Mouse (Mus musculus) testis, adult 2 months (tissue): ENCODE data around the gene Pkp4. TPM values are rescaled to one million over a fixed set of nuclear protein-coding genes. Genes with fewer than 3 reads are reported as not detected.

Experiments used
- H3K27ac ChIP-seq: fragments of 200-500 bp; 2 replicates; pipeline ENCODE4 v1.5.1; 2012; ENCODE audit warnings: low read depth, low read length; ENCODE audit not compliant: control insufficient read depth, insufficient read depth
- H3K27me3 ChIP-seq: fragments of 200-500 bp; 2 replicates; pipeline ENCODE4 v1.6.1; 2012; ENCODE audit warnings: mild to moderate bottlenecking, low read length, moderate library complexity; ENCODE audit not compliant: control insufficient read depth, insufficient read depth
- H3K36me3 ChIP-seq: fragments of 200-500 bp; 2 replicates; pipeline ENCODE4 v1.6.1; 2012; ENCODE audit warnings: mild to moderate bottlenecking, low read length; ENCODE audit not compliant: control insufficient read depth, insufficient read depth
- H3K4me1 ChIP-seq: fragments of 200-500 bp; 2 replicates; pipeline ENCODE4 v1.6.1; 2012; ENCODE audit warnings: low read length; ENCODE audit not compliant: control insufficient read depth, insufficient read depth
- H3K4me3 ChIP-seq: fragments of 200-500 bp; 2 replicates; pipeline ENCODE4 v1.5.1; 2012; ENCODE audit warnings: low read depth, mild to moderate bottlenecking, low read length, moderate library complexity, mixed read lengths; ENCODE audit not compliant: control insufficient read depth
- CTCF ChIP-seq: fragments of 200-500 bp; IDR thresholded peaks from 2 replicates; pipeline ENCODE4 v1.5.1; 2012; ENCODE audit warnings: low read depth, mild to moderate bottlenecking, inconsistent platforms, low read length, moderate library complexity; ENCODE audit not compliant: control insufficient read depth, insufficient read depth, insufficient replicate concordance
- POLR2A ChIP-seq: fragments of 200-500 bp; IDR thresholded peaks from 2 replicates; pipeline ENCODE4 v1.6.1; 2012; ENCODE audit warnings: low read depth, mild to moderate bottlenecking, inconsistent platforms, low read length, moderate library complexity; ENCODE audit not compliant: control insufficient read depth
- polyA plus RNA-seq: library from polyadenylated mRNA; depleted of rRNA; stranded (reverse); fragments of >200 nt; gene quantifications from 2 replicates; pipeline ENCODE4 v1.2.3, GENCODE M21; 2012

The Pkp4 gene
- polyA plus RNA-seq, 1 experiment: 9.4 TPM

DNA sequence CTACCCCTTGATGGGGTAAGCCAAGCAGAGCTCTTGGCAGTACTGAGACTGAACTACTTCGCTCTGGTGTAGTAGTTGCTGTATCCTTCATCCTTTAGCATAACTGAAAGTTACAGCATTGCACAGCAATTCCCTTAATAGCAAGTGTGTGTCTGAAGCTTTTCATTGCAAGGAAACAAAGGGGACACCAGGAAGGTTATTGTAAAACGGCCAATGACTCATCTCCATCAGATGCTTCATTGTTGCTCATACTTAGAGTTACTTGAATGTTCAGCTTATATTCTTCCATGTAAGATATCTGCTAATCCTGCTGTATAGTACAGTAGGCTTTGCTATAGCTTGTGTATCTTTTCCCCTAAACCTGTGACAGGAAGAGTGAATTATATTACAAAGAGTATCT, 128.8 kb downstream of the Pkp4 start:
- no peaks in the 10 kb centered on the region for H3K27me3 ChIP-seq

DNA sequence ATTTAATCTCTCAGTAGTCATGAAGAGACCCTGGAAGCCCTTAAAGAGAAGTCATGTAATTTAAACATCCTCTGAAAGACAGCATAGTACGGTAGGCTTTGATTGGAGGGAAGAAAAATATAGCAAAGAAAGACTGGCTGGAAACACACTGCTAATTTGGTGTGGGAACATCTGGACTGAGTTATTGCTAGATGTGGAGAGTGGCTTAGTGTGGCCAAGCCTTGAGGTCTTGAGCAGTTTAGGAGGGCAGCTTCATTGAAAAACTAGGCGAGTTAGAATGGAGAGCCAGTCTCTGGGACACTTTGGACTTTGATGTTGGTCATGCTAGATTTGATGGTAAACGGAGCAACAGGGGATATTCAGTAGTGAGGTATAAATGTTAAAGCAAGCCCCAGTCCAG, 129.7 kb downstream of the Pkp4 start:
- TF ChIP-seq POLR2A (no peak), CTCF (no peak)
- H3K27me3 ChIP-seq: no peaks in the 10 kb centered on the region
- H3K4me3 ChIP-seq: no peak overlapping the region
- H3K27ac ChIP-seq: no peak overlapping the region
- H3K4me1 ChIP-seq: no peaks in the 10 kb centered on the region
- H3K36me3 ChIP-seq: no peaks in the 10 kb centered on the region

More for the DNA sequence above, 128.8 kb downstream of the Pkp4 start:
- TF ChIP-seq POLR2A (no peak), CTCF (no peak)
- Histone ChIP-seq H3K4me3 (no peak overlapping the region), H3K4me1 (no peaks in the 10 kb centered on the region), H3K27ac (no peak overlapping the region), H3K36me3 (no peaks in the 10 kb centered on the region)

DNA sequence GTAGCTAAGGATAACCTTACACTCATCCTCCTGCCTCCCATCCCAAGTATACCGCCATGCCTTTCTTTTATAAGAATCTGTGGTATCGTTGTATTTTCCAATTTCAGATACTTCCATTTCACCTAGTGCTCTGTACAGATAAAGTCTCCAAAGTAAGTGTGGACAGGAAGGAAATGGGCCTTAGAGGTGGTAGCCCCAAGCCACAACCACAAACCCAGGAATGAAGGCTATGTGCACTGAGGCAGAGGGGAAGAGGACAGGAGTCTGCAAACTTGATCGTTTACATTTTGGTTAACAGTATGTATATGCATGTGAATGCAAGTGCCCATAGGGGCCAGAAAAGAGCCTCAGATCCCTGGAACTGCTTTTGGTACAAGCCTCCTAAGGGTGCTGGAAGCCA, 139.2 kb downstream of the Pkp4 start:
- TF ChIP-seq CTCF (no peak), POLR2A (no peak)
- no peaks in the 10 kb centered on the region for H3K27me3 ChIP-seq
- no peak overlapping the region for H3K4me3 ChIP-seq
- peaks cover 3% of the 10 kb centered on the region for H3K4me1 ChIP-seq
- H3K36me3 ChIP-seq: no peaks in the 10 kb centered on the region
- H3K27ac ChIP-seq: no peak overlapping the region

DNA sequence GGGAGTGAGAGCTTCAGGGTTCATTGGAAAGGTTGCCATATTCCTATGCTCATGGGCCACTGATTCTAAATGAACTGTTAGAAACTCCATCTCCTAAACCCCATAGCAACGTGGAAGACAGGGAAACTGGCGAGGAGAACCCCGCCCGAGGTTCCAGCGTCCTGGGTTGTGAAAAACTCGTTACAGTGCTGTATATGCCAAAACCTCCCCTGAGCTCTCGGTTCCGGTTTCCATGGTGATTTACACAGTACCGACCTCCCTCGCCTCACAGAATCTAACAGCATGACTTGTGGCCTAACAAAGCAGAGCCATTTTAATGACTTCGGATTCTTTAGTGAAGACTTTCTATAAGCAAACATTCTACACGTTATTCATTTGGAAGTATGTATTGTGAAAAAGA, 141.0 kb downstream of the Pkp4 start:
- H3K27me3 ChIP-seq: no peaks in the 10 kb centered on the region
- TF ChIP-seq POLR2A (no peak), CTCF (no peak)
- peak overlapping the region; percentile 8; the same call in 1 of the 2 replicates for H3K27ac ChIP-seq
- H3K4me3 ChIP-seq: no peak overlapping the region
- peaks cover 3% of the 10 kb centered on the region for H3K4me1 ChIP-seq
- no peaks in the 10 kb centered on the region; the same call in 1 of the 2 replicates for H3K36me3 ChIP-seq

DNA sequence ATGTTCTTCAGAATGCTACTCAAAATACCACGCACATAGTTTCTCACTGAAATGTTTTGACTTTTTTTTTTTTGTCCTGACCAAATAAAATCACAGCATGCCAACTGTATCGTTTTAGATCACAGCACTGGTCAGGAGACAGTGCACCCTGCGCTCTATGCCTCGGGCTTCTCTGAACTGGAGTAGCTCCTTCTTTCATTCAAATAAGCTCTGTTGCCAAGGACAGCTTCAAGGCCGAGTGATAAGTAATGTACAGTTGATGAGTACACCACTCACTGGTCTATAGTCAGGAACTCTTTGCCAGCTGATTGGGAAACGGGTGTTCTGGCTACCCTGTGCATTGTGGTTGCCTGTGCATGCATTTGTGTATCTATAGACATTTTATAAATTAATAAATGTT, 141.8 kb downstream of the Pkp4 start:
- Histone ChIP-seq H3K27me3 (no peaks in the 10 kb centered on the region), H3K27ac (no peak overlapping the region), H3K36me3 (no peaks in the 10 kb centered on the region; the same call in 1 of the 2 replicates), H3K4me3 (no peak overlapping the region), H3K4me1 (peaks cover 3% of the 10 kb centered on the region)
- no peak for TF ChIP-seq POLR2A

DNA sequence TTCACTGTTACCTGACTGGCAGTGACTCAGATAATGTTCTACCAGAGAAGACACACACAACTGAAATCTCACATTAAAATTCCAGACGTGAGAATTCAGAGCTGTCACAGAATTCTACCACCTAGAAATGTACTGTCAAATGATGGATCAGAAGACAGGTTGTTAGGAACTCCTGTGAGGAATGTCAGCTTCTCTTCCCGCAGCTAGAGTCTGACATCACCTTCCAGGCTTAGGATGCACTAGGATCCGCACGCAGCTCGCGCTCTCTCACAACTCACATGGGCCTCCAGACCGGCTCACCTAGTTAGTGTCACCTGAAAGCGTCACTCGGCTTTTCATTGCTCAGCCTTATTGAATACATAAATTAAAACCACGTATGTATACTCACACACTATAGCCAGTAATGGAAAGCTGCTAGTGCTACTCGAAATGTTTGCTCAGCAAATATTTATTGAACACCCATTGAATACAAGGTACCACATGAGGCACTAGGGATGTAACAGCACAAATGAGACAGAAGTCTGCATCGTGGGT, 142.9 kb downstream of the Pkp4 start:
- no peaks in the 10 kb centered on the region for H3K27me3 ChIP-seq
- no peaks in the 10 kb centered on the region; the same call in 1 of the 2 replicates for H3K36me3 ChIP-seq
- TF ChIP-seq CTCF (no peak), POLR2A (no peak)
- H3K4me3 ChIP-seq: no peak overlapping the region
- H3K4me1 ChIP-seq: peaks cover 3% of the 10 kb centered on the region
- H3K27ac ChIP-seq: no peak overlapping the region

DNA sequence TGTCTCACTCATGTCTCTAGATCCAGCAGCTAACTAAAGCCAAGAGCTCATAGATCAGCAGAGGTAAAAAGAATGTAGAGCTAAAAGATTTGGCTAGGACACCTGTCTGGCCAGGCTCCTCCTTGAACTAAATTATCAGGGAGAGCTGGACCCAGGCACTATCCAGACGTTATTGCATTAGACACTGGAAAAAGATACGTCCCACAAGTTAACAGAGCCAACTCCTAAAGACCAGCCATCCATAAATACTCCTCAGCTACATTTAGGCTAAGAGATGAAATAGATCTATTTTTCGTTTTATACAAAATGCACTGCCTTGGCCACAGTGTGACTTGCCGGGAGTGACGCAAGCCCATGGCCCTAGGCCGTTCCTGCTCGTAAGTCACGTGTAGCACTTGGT, 146.7 kb downstream of the Pkp4 start:
- no peaks in the 10 kb centered on the region; the same call in 1 of the 2 replicates for H3K36me3 ChIP-seq
- H3K27me3 ChIP-seq: no peaks in the 10 kb centered on the region

DNA sequence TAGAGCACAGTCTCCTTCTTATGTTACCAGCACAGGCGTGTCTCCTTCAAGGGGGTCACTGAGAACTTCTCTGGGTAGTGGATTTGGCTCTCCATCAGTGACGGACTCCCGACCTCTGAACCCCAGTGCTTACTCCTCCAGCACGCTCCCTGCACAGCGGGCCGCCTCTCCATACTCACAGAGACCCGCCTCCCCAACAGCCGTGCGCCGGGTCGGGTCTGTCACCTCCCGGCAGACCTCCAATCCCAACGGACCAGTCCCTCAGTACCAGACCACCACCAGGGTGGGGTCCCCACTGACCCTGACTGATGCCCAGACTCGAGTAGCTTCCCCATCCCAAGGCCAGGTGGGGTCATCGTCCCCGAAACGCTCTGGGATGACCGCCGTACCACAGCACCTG, 147.4 kb downstream of the Pkp4 start:
- Histone ChIP-seq H3K27me3 (no peaks in the 10 kb centered on the region), H3K4me1 (no peaks in the 10 kb centered on the region), H3K4me3 (no peak overlapping the region), H3K27ac (no peak overlapping the region), H3K36me3 (no peaks in the 10 kb centered on the region; the same call in 1 of the 2 replicates)
- TF ChIP-seq POLR2A (no peak), CTCF (no peak)

More for the DNA sequence above, 146.7 kb downstream of the Pkp4 start:
- H3K4me3 ChIP-seq: no peak overlapping the region
- no peak for TF ChIP-seq POLR2A
- no peak for TF ChIP-seq CTCF
- no peaks in the 10 kb centered on the region; the same call in 1 of the 2 replicates for H3K4me1 ChIP-seq
- no peak overlapping the region for H3K27ac ChIP-seq
